Comparison of ENCODE assay signal across 7 mouse cellular contexts in genomic region chr2:26387713-26388112, GRCm38 (mm10). TPM values are rescaled to one million over a fixed set of nuclear protein-coding genes. Genes with fewer than 3 reads are reported as not detected.
DNase-seq lines count a peak whose midpoint lies in the region; ATAC-seq lines count a peak whose summit lies in the region.

No protein-coding gene starts in this region.

- no peak overlapping the region for H3K9ac ChIP-seq in neural tube, embryonic 11.5 days (ENCODE audit: low read length)
- H3K9ac ChIP-seq in hindbrain, embryonic 12.5 days: no peak overlapping the region
- peak overlapping the region; percentile 96 for H3K9ac ChIP-seq in limb, embryonic 13.5 days

- no peak for DNase-seq in neural tube, embryonic 11.5 days (ENCODE audit: low spot score)
- no peak for DNase-seq in neural tube, embryonic 10.5 days (ENCODE audit: extremely low spot score, low spot score)
- no peak for DNase-seq in cerebellum, postnatal 14 days
- DNase-seq in cerebellum, postnatal 4 days (ENCODE audit: low spot score in 2 of 2): no peak

- no peak for ATAC-seq in neural tube, embryonic 11.5 days (ENCODE audit: insufficient read depth, low FRiP score, low TSS enrichment)
- no peak for ATAC-seq in hindbrain, embryonic 12.5 days (ENCODE audit: low FRiP score)
- ATAC-seq in limb, embryonic 13.5 days (ENCODE audit: low FRiP score, low read depth): no peak
- no peak for ATAC-seq in activated CD4-positive, CD25-positive, alpha-beta regulatory T cell, adult 4 months

- peaks cover 42% of the 10 kb centered on the region for H3K36me3 ChIP-seq in neural tube, embryonic 11.5 days (ENCODE audit: control insufficient read depth, insufficient read depth, low read length)
- peaks cover 75% of the 10 kb centered on the region for H3K36me3 ChIP-seq in hindbrain, embryonic 12.5 days
- peaks cover 76% of the 10 kb centered on the region for H3K36me3 ChIP-seq in limb, embryonic 13.5 days

- peak overlapping the region; percentile 93; the same call in 1 of the 2 replicates for H3K4me3 ChIP-seq in neural tube, embryonic 11.5 days (ENCODE audit: low read depth, low read length)
- H3K4me3 ChIP-seq in hindbrain, embryonic 12.5 days: peak overlapping the region; percentile 75
- peak overlapping the region; percentile 94 for H3K4me3 ChIP-seq in limb, embryonic 13.5 days

- H3K9me3 ChIP-seq in neural tube, embryonic 11.5 days (ENCODE audit: control insufficient read depth, low read length): no peaks in the 10 kb centered on the region
- no peaks in the 10 kb centered on the region for H3K9me3 ChIP-seq in hindbrain, embryonic 12.5 days (replicated peaks)
- H3K9me3 ChIP-seq in limb, embryonic 13.5 days: no peaks in the 10 kb centered on the region

- 88% methylated on average over 3 of the region's 3 CpGs for WGBS in neural tube, embryonic 11.5 days
- WGBS in hindbrain, embryonic 12.5 days: 95% methylated on average over 3 of the region's 3 CpGs
- 91% methylated on average over 3 of the region's 3 CpGs for WGBS in limb, embryonic 13.5 days

- H3K4me1 ChIP-seq in neural tube, embryonic 11.5 days (ENCODE audit: control insufficient read depth, insufficient read depth, low read length): peaks cover 10% of the 10 kb centered on the region; the same call in 1 of the 2 replicates
- peaks cover 22% of the 10 kb centered on the region for H3K4me1 ChIP-seq in hindbrain, embryonic 12.5 days
- peaks cover 19% of the 10 kb centered on the region for H3K4me1 ChIP-seq in limb, embryonic 13.5 days

- H3K4me2 ChIP-seq in neural tube, embryonic 11.5 days (ENCODE audit: low read depth): peak overlapping the region; percentile 99
- peak overlapping the region; percentile 96; the same call in 1 of the 2 replicates for H3K4me2 ChIP-seq in hindbrain, embryonic 12.5 days (replicated peaks)
- H3K4me2 ChIP-seq in limb, embryonic 13.5 days (replicated peaks): peak overlapping the region; percentile 90

- no peak overlapping the region for H3K27ac ChIP-seq in neural tube, embryonic 11.5 days (ENCODE audit: low read depth, low read length)
- H3K27ac ChIP-seq in hindbrain, embryonic 12.5 days: no peak overlapping the region
- H3K27ac ChIP-seq in limb, embryonic 13.5 days: no peak overlapping the region

- H3K27me3 ChIP-seq in neural tube, embryonic 11.5 days (ENCODE audit: control insufficient read depth, insufficient read depth, low read length): no peaks in the 10 kb centered on the region
- no peaks in the 10 kb centered on the region for H3K27me3 ChIP-seq in hindbrain, embryonic 12.5 days
- H3K27me3 ChIP-seq in limb, embryonic 13.5 days: no peaks in the 10 kb centered on the region

RNA-seq across cellular contexts. Expression of gene Entr1, which starts 1.4 kb away (rescaled TPM):
- polyA plus RNA-seq in neural tube, embryonic 11.5 days (2014; fragmentation: Nextera tagmentation; extraction: Ambion mirVana): 126 and 145 TPM in 2 replicates
- 179 and 188 TPM in 2 replicates for polyA plus RNA-seq in hindbrain, embryonic 12.5 days (2016; fragmentation: Nextera tagmentation; extraction: Ambion mirVana)
- polyA plus RNA-seq in limb, embryonic 13.5 days (2015; fragmentation: Nextera tagmentation; extraction: Ambion mirVana): 141 and 146 TPM in 2 replicates
- 10 to 100 TPM; 44.8 to 54.9 TPM for polyA plus RNA-seq in activated CD4-positive, CD25-positive, alpha-beta regulatory T cell, adult 4 months (2017; shearing (Covaris generic))

RNA-seq across cellular contexts. Expression of gene Pmpca, which starts 1.4 kb away (rescaled TPM):
- polyA plus RNA-seq in neural tube, embryonic 11.5 days (2014; fragmentation: Nextera tagmentation; extraction: Ambion mirVana): 113 and 117 TPM in 2 replicates
- polyA plus RNA-seq in hindbrain, embryonic 12.5 days (2016; fragmentation: Nextera tagmentation; extraction: Ambion mirVana): 107 and 110 TPM in 2 replicates
- polyA plus RNA-seq in limb, embryonic 13.5 days (2015; fragmentation: Nextera tagmentation; extraction: Ambion mirVana): 97.3 and 101 TPM in 2 replicates
- 10 to 100 TPM; 77.1 to 77.7 TPM for polyA plus RNA-seq in activated CD4-positive, CD25-positive, alpha-beta regulatory T cell, adult 4 months (2017; shearing (Covaris generic))

RNA-seq across cellular contexts. Expression of gene Snapc4, which starts 7.3 kb away (rescaled TPM):
- 26.5 and 26.9 TPM in 2 replicates for polyA plus RNA-seq in neural tube, embryonic 11.5 days (2014; fragmentation: Nextera tagmentation; extraction: Ambion mirVana)
- 36.2 and 37.3 TPM in 2 replicates for polyA plus RNA-seq in hindbrain, embryonic 12.5 days (2016; fragmentation: Nextera tagmentation; extraction: Ambion mirVana)
- polyA plus RNA-seq in limb, embryonic 13.5 days (2015; fragmentation: Nextera tagmentation; extraction: Ambion mirVana): 29.3 and 36.1 TPM in 2 replicates
- 10 to 100 TPM; 20.1 to 24.4 TPM for polyA plus RNA-seq in activated CD4-positive, CD25-positive, alpha-beta regulatory T cell, adult 4 months (2017; shearing (Covaris generic))

RNA-seq across cellular contexts. Expression of gene Inpp5e, which starts 21.3 kb away (rescaled TPM):
- 25.4 and 26.2 TPM in 2 replicates for polyA plus RNA-seq in neural tube, embryonic 11.5 days (2014; fragmentation: Nextera tagmentation; extraction: Ambion mirVana)
- polyA plus RNA-seq in hindbrain, embryonic 12.5 days (2016; fragmentation: Nextera tagmentation; extraction: Ambion mirVana): 31.4 and 35.4 TPM in 2 replicates
- 25.7 and 26.7 TPM in 2 replicates for polyA plus RNA-seq in limb, embryonic 13.5 days (2015; fragmentation: Nextera tagmentation; extraction: Ambion mirVana)
- 10 to 100 TPM in 1 of 2 experiments, 1 to 10 TPM in 1; 9.5 to 13.5 TPM for polyA plus RNA-seq in activated CD4-positive, CD25-positive, alpha-beta regulatory T cell, adult 4 months (2017; shearing (Covaris generic))

RNA-seq across cellular contexts. Expression of gene Card9, which starts 27.0 kb away (rescaled TPM):
- 0.41 and 1.4 TPM in 2 replicates for polyA plus RNA-seq in neural tube, embryonic 11.5 days (2014; fragmentation: Nextera tagmentation; extraction: Ambion mirVana)
- 0.78 and 1.1 TPM in 2 replicates for polyA plus RNA-seq in hindbrain, embryonic 12.5 days (2016; fragmentation: Nextera tagmentation; extraction: Ambion mirVana)
- polyA plus RNA-seq in limb, embryonic 13.5 days (2015; fragmentation: Nextera tagmentation; extraction: Ambion mirVana): 0.67 and 1.5 TPM in 2 replicates
- polyA plus RNA-seq in activated CD4-positive, CD25-positive, alpha-beta regulatory T cell, adult 4 months (2017; shearing (Covaris generic)): 1 to 10 TPM; 1.5 to 2.3 TPM
